Mouse (Mus musculus) MEL (cell line): ENCODE measurements around the gene Zfpl1. TPM values are rescaled to one million over a fixed set of nuclear protein-coding genes. Genes with fewer than 3 reads are reported as not detected.
A peak's percentile ranks its signal among the peaks of the same experiment; 100 is the strongest.
"Not testable (repeated sequence)": the region's sequence is repeated elsewhere in the genome, so short reads cannot be mapped to it uniquely, and the experiment has no call there.

Source experiments
- DNase-seq: peaks from one replicate; pipeline ENCODE4 v3.0.0; 2011; ENCODE audit warnings: low read depth, low spot score
- H3K27ac ChIP-seq: 2 replicates; pipeline ENCODE4 v1.5.1; 2012; ENCODE audit warnings: low read depth, mild to moderate bottlenecking, control low read depth, low read length, moderate library complexity; ENCODE audit not compliant: control insufficient read depth
- H3K27me3 ChIP-seq, 2 experiments: fragments of 150-350 bp in 1 of 2; sonication (generic) in 1 of 2; 2 replicates each; pipeline ENCODE4 v1.6.1; 2012; ENCODE audit warnings: low read length in 2 of 2, mild to moderate bottlenecking in 2 of 2, improper control_type of control experiment in 1 of 2, moderate library complexity in 1 of 2; ENCODE audit not compliant: insufficient read depth in 2 of 2, control insufficient read depth in 1 of 2
- H3K36me3 ChIP-seq, 2 experiments: 2 replicates each; pipeline ENCODE4 v1.6.1; 2012 to 2014; ENCODE audit warnings: low read length in 2 of 2, improper control_type of control experiment in 1 of 2, inconsistent platforms in 1 of 2, mild to moderate bottlenecking in 1 of 2; ENCODE audit not compliant: insufficient read depth in 2 of 2, control insufficient read depth in 1 of 2
- H3K4me1 ChIP-seq, 2 experiments: fragments of 150-350 bp in 1 of 2; sonication (generic) in 1 of 2; 2 replicates each; pipeline ENCODE4 v1.6.1; 2012; ENCODE audit warnings: low read length in 2 of 2, improper control_type of control experiment in 1 of 2, mild to moderate bottlenecking in 1 of 2; ENCODE audit not compliant: insufficient read depth in 2 of 2, control insufficient read depth in 1 of 2
- H3K4me3 ChIP-seq, 2 experiments: fragments of 150-350 bp in 1 of 2; sonication (generic) in 1 of 2; 2 replicates each; pipeline ENCODE4 v1.5.1; 2012; ENCODE audit warnings: low read depth in 2 of 2, low read length in 2 of 2, mild to moderate bottlenecking in 2 of 2, moderate library complexity in 2 of 2, control low read depth in 1 of 2, improper control_type of control experiment in 1 of 2; ENCODE audit not compliant: control insufficient read depth in 1 of 2, insufficient read depth in 1 of 2
- H3K79me2 ChIP-seq: 2 replicates; pipeline ENCODE4 v1.6.1; 2012; ENCODE audit warnings: mild to moderate bottlenecking, low read length, moderate library complexity; ENCODE audit not compliant: control insufficient read depth, poor library complexity, insufficient read depth
- H3K9ac ChIP-seq: 2 replicates; pipeline ENCODE4 v1.6.1; 2012; ENCODE audit warnings: low read depth, mild to moderate bottlenecking, control low read depth, low read length, moderate library complexity; ENCODE audit not compliant: control insufficient read depth, poor library complexity, severe bottlenecking
- H3K9me3 ChIP-seq: fragments of 150-350 bp; sonication (generic); replicated peaks from 2 replicates; pipeline ENCODE4 v1.6.1; 2012; ENCODE audit warnings: mild to moderate bottlenecking, low read length, improper control_type of control experiment, moderate library complexity; ENCODE audit not compliant: insufficient read depth
- BHLHE40 ChIP-seq: IDR thresholded peaks from 2 replicates; pipeline ENCODE4 v1.6.1; 2012; ENCODE audit warnings: low read depth, mild to moderate bottlenecking, inconsistent platforms, low read length, improper control_type of control experiment, borderline replicate concordance
- EP300 ChIP-seq, 2 experiments: IDR thresholded peaks; 2 replicates each; pipeline ENCODE4 v1.6.1; 2011; ENCODE audit warnings: improper control_type of control experiment in 2 of 2, low read length in 2 of 2, low read depth in 1 of 2, mild to moderate bottlenecking in 1 of 2
- ETS1 ChIP-seq: IDR thresholded peaks from 2 replicates; pipeline ENCODE4 v1.6.1; 2012; ENCODE audit warnings: low read depth, mild to moderate bottlenecking, inconsistent platforms, low read length, improper control_type of control experiment, moderate library complexity
- GATA1 ChIP-seq: IDR thresholded peaks from 2 replicates; pipeline ENCODE4 v1.6.1; 2011; ENCODE audit warnings: low read depth, low read length, improper control_type of control experiment
- HCFC1 ChIP-seq: IDR thresholded peaks from 2 replicates; pipeline ENCODE4 v1.6.1; 2012; ENCODE audit warnings: low read depth, mild to moderate bottlenecking, inconsistent platforms, low read length, improper control_type of control experiment, moderate library complexity
- MAZ ChIP-seq: IDR thresholded peaks from 2 replicates; pipeline ENCODE4 v1.6.1; 2012; ENCODE audit warnings: low read depth, mild to moderate bottlenecking, inconsistent platforms, low read length, improper control_type of control experiment
- MXI1 ChIP-seq: IDR thresholded peaks from 2 replicates; pipeline ENCODE4 v1.6.1; 2011; ENCODE audit warnings: mild to moderate bottlenecking, low read depth, low read length, improper control_type of control experiment
- MYB ChIP-seq: IDR thresholded peaks from 2 replicates; pipeline ENCODE4 v1.6.1; 2011; ENCODE audit warnings: mild to moderate bottlenecking, low read depth, low read length, improper control_type of control experiment
- MYC ChIP-seq: IDR thresholded peaks from 2 replicates; pipeline ENCODE4 v1.6.1; 2011; ENCODE audit warnings: low read depth, mild to moderate bottlenecking, low read length, improper control_type of control experiment, moderate library complexity
- POLR2AphosphoS2 ChIP-seq: IDR thresholded peaks from 2 replicates; pipeline ENCODE4 v1.6.1; 2011; ENCODE audit warnings: low read length, improper control_type of control experiment
- RCOR1 ChIP-seq: IDR thresholded peaks from 2 replicates; pipeline ENCODE4 v1.6.1; 2012; ENCODE audit warnings: low read depth, mild to moderate bottlenecking, inconsistent platforms, low read length, improper control_type of control experiment
- SIN3A ChIP-seq: IDR thresholded peaks from 2 replicates; pipeline ENCODE4 v1.6.1; 2012; ENCODE audit warnings: low read length, improper control_type of control experiment, inconsistent platforms
- TAL1 ChIP-seq: IDR thresholded peaks from 2 replicates; pipeline ENCODE4 v1.6.1; 2012; ENCODE audit warnings: mild to moderate bottlenecking, inconsistent platforms, low read length, moderate library complexity, mixed read lengths
- TCF12 ChIP-seq: IDR thresholded peaks from 2 replicates; pipeline ENCODE4 v1.6.1; 2014; ENCODE audit warnings: low read depth, mild to moderate bottlenecking, inconsistent platforms, low read length, improper control_type of control experiment, moderate library complexity
- ZKSCAN1 ChIP-seq: IDR thresholded peaks from 2 replicates; pipeline ENCODE4 v1.6.1; 2012; ENCODE audit warnings: low read depth, mild to moderate bottlenecking, inconsistent platforms, low read length, improper control_type of control experiment, moderate library complexity
- ZNF384 ChIP-seq: IDR thresholded peaks from 2 replicates; pipeline ENCODE4 v1.6.1; 2012; ENCODE audit warnings: low read depth, mild to moderate bottlenecking, inconsistent platforms, low read length, improper control_type of control experiment
- polyA plus RNA-seq, 2 experiments: library from polyadenylated mRNA; stranded (reverse) in 1 of 2; unstranded in 1 of 2; fragments of >175 nt in 1 of 2; fragments of >200 nt in 1 of 2; gene quantifications; 2 replicates each; pipeline versions ENCODE4 v1.2.1 to v1.2.4; 2012; ENCODE audit warnings: low replicate concordance in 2 of 2, low read depth in 1 of 2; ENCODE audit not compliant: insufficient read length in 2 of 2, insufficient read depth in 1 of 2, missing spikeins in 1 of 2
- total RNA-seq: library from RNA; depleted of rRNA; stranded (reverse); fragments of 300-350 nt; gene quantifications from 2 replicates; pipeline ENCODE4 v1.2.3, GENCODE M21; 2012

Gene Zfpl1
- total and polyA plus RNA-seq, 3 experiments: 40.1 to 56.4 TPM; not detected in 1

DNA sequence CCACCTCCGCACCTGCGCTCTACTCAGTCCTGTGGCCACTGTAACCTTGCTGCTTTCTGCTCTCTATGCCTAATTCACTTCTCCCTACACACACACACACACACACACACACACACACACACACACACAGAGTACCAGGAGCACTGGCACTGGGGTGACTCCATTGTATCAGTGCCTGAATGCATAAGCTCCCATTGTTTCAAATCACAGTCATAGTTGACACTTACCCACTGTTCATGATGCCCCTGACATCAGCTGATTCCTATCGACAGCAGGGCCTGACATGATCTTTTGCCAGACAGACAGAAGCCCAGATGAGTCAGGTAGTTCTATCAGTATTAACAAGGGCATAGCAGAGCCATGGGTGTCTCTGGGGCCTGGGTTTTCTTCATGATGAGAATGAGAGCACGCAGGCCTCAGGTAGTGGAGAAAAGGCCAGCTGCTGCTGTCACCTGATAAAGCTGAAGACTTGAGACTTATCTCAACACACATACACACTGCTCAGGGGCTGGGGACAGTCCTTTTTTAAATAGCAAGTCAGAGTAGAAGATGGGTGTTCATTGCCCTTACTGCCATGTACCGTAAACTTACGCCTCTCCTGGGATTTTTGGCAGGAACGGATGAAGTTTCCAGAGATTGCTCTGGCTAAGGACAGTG, 47.5 kb upstream of the Zfpl1 start:
- H3K9me3 ChIP-seq: no peaks in the 10 kb centered on the region
- no peaks in the 10 kb centered on the region for H3K27me3 ChIP-seq
- peaks cover 6 to 46% of the 10 kb centered on the region in 2 experiments; a peak in 3 of 4 replicates for H3K4me1 ChIP-seq
- TF ChIP-seq ZKSCAN1 (no peak), MYC (peak; percentile 56; the same call in 1 of the 2 replicates), SIN3A (peak; percentile 81), ETS1 (peak; percentile 87), MXI1 (0 out of 2 replicates have a peak, but pooled peaks have one; percentile 38), POLR2AphosphoS2 (no peak), MYB (no peak), TCF12 (peak; percentile 93), TAL1 (peak; percentile 90), EP300 (IDR thresholded peaks at IDR 0.05; ENCODE audit: low read depth in 1 of 2, low read length in 2 of 2) (peak; percentile 75 to 78), BHLHE40 (peak; percentile 36; the same call in 1 of the 2 replicates), RCOR1 (0 out of 2 replicates have a peak, but pooled peaks have one; percentile 28), GATA1 (peak; percentile 84), ZNF384 (no peak), MAZ (0 out of 2 replicates have a peak, but pooled peaks have one; percentile 46), HCFC1 (peak; percentile 39; the same call in 1 of the 2 replicates)
- H3K36me3 ChIP-seq: peaks cover 2 to 18% of the 10 kb centered on the region in 2 experiments; a peak in 2 of 4 replicates
- DNase-seq: peak; percentile 76
- H3K27ac ChIP-seq: 0 out of 2 replicates have a peak overlapping the region, but pooled peaks have one; percentile 29
- no peak overlapping the region for H3K4me3 ChIP-seq
- H3K9ac ChIP-seq: no peak overlapping the region
- H3K79me2 ChIP-seq: peaks cover 1% of the 10 kb centered on the region; the same call in 1 of the 2 replicates

DNA sequence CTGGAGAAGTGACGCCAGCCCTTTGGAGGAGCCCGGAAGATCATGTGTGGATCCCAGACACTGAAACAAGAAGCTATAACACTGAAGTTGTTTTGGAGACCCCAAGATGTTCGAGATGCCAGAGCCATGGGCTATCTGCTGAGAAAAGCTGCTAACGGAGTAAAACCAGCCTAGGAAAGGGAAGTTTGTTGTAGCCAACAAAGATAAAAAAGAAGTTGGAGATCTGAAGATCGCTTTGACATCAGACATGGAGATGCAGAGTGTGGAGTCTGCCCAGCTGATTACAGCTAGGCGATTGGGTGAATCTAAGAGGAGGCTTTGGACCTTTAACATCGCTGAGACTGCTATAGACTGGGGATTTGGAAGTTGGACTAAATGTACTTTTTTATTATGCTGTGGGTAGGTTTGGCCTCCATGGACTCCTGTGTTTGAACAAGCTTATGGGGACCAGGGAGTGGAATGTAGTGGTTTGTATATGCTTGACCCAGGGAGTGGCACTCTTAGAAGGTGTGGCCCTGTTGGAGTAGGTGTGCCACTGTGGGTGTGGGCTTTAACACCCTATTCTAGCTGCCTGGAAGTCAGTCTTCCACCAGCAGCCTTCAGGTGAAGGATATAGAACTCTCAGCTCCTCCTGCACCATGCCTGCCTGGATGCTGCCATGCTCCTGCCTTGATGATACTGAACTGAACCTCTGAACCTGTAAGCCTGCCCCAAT, 45.8 kb upstream of the Zfpl1 start:
- peak overlapping the region; percentile 44 for H3K27ac ChIP-seq

More for the DNA sequence above, 45.8 kb upstream of the Zfpl1 start:
- Histone ChIP-seq H3K4me1 (peaks cover 9 to 46% of the 10 kb centered on the region in 2 experiments; a peak in 3 of 4 replicates), H3K36me3 (peaks cover under 1 to 24% of the 10 kb centered on the region in 2 experiments; a peak in 2 of 4 replicates)
- not testable (repeated sequence) for H3K4me3 ChIP-seq, H3K9ac ChIP-seq, H3K27me3 ChIP-seq, H3K9me3 ChIP-seq, H3K79me2 ChIP-seq
- DNase-seq: peak; percentile 61
- TF ChIP-seq GATA1 (peak; percentile 79), HCFC1 (0 out of 2 replicates have a peak, but pooled peaks have one; percentile 18), RCOR1 (peak; percentile 71), TAL1 (peak; percentile 14; the same call in 1 of the 2 replicates), MYB (0 out of 2 replicates have a peak, but pooled peaks have one; percentile 45), SIN3A (peak; percentile 70), ETS1 (peak; percentile 86), TCF12 (peak; percentile 73), EP300 (IDR thresholded peaks at IDR 0.05; ENCODE audit: low read depth in 1 of 2, low read length in 2 of 2) (peak; percentile 57 to 81)
